Mouse (Mus musculus) embryo, embryonic 9.5 days (tissue): ENCODE results near the gene Kif3a.
"Not testable (repeated sequence)": the region's sequence is repeated elsewhere in the genome, so short reads cannot be mapped to it uniquely, and the experiment has no call there.

Experiments used
- DNase-seq: peaks from one replicate; pipeline ENCODE4 v3.0.0-alpha.2; 2017; ENCODE audit errors: extremely low spot score

The Kif3a gene

DNA sequence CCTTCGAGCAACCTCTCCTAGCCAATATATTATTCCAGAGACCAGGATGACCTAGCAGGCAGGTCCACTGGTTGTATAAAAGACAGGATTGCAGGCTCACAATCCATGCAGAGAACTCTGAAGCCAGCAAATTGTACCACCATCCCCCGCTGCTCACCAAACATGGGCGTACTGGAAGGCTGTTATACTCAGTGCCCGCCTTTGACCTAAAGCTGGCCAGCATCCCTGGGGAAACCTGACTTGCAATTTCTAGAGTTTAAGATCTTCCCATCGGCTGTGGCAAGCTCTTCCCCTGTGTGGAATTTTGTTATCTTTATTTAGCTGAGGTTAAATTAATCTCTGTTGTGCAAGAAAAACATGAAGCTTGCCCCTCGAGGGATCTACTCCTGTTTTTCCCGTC lies 24.2 kb upstream of the Kif3a start:
- no peak for DNase-seq

DNA sequence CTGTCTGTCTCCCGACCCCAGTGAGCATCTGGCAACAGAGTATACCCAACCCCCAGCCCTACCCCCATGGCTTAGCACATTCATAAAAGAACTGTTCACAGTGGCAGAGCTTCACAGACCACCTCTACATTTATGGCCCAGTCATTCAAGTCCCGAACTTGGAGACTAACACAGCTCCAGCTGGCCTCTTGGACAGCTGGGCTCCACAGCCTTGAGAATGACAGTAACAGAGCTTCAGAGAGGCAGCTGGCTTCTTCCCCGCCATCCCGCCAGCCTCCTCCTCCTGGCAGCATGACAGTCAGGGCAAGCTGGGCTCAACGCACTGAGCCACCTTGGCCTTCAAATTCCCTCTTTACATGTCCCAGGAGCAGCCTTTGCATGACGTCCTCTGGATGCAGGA lies 20.9 kb upstream of the Kif3a start:
- no peak for DNase-seq

DNA sequence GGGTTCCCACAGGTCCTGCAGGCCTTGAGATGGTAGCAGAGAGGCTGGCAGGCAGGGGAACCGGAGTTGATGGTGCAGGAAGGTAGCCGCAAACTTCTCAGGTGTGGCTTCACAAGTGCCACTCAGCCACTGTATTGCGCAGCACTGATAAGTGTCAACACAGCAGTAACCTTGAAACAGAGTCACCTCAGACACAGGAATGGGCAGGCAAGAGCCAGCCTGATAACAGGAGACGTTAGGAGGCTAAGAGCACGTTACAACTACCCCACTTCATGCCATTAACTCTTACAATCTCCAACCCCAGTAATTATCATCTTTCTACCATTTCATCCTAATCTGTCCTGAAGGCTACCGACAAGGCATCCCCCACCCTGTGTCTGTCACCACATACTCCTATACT lies 19.6 kb upstream of the Kif3a start:
- DNase-seq: no peak

DNA sequence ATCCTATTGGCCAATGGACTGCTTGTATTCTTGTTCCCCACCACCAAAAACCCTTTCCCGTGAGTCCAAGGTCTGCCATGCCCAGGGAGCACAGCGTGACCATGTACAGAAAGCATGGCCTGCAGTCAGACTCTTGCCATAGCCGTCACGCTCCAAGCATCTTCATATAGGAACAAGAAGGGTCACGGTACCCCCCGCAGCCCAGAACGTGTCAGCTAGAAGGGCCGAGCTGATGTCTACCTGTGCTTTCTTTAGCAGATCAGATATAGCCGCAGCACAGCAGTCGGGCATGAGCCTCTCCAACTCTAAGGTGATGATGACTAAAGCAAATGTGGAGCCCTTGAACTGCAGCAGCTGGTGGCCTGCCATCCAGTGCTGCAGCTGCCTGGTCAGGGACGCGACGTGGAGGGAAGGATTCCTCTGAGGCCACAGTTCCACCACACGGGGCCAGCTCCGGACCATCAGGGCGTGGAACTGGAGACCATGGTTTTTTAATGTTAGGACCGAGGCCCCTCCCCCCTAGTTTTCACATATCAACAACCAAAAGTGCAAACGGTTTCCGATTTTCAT lies 19.1 kb upstream of the Kif3a start:
- DNase-seq: no peak

DNA sequence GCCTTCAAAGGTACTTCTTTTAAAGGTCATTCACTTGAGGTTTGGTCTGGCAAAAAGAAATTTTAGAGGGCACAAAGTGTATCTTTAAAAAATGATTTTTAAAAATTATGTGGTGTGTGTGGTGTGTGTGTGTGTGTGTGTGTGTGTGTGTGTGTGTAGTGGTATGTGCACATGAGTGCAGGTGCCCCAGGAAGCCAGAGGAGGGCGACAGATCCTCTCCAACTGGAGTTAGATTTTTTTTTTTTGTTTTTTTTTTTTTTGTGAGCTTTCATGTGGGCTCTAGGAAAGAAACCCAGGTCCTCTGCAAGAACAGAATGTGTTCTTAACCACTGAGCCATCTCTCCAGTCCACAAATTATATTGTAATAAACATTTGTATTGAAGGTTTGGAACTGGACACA lies 16.5 kb upstream of the Kif3a start:
- no peak for DNase-seq

DNA sequence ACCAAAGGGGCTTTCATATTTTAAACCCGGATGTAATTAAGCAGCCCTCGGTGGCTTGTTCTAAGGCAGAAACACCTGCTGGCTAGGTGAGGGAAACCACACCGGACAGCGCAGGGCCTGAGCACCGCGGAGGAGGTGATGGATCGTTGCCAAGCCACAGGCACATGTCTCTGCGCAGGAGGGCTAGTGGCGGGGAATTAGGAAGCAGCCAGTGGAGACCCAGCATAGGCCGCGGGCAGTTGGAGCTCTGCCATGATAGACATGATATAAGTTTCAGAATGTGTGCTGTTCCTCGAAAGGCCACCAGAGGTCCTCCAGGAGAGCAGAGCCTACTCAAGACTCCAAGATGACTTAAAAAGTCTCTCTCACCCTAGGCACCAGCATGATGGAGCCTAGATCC lies 15.4 kb upstream of the Kif3a start:
- DNase-seq: no peak

DNA sequence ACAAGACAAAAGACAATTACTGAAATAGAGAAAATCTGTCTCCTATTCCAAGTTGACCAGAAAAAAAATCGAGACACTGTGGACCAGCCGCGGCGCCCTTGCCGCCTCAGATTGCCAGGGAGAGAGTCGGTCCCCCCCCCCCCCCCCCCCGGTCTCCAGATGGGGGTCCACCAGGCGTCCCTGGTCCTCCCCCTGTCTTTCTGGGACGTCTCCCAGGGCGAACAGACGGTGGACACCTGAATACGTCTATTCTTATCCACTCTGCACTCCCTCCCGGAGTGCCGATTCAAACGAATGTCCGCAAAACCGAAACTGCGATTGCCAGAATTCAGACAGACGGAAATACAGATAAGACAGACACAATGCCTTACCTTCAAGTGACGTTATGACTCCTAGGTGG lies 10.7 kb upstream of the Kif3a start:
- not testable (repeated sequence) for DNase-seq

DNA sequence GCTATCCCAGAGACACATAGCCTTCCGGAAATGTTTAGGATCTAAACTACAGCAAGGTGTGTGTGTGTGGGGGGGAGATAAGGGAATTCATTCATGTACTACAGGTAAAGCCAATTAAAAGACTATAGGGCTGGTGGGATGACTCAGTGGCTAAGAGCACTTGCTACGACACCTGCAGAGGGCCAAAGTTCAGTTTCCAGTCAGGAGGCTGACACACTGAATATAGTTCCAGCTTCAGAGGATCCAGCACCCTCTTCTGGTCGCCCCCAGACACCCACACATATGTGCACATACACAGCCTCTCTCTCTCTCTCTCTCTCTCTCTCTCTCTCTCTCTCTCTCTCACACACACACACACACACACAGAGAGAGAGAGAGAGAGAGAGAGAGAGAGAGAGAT lies 9.2 kb upstream of the Kif3a start:
- not testable (repeated sequence) for DNase-seq

DNA sequence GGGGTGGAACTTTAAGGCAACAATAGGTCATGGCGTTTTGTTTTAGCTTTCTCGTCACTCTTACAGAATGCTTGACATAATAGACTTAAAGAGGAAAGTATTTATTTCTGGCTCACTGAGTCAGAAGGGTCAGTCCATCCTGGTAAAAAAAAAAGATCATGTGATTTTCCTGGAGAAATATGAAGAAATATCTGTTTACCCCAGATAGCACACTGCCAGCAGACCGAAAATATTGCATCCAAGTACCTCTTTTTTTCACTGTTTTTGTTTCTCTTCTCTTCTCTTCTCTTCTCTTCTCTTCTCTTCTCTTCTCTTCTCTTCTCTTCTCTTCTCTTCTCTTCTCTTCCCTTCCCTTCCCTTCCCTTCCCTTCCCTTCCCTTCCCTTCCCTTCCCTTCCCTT lies 7.2 kb upstream of the Kif3a start:
- DNase-seq: not testable (repeated sequence)

DNA sequence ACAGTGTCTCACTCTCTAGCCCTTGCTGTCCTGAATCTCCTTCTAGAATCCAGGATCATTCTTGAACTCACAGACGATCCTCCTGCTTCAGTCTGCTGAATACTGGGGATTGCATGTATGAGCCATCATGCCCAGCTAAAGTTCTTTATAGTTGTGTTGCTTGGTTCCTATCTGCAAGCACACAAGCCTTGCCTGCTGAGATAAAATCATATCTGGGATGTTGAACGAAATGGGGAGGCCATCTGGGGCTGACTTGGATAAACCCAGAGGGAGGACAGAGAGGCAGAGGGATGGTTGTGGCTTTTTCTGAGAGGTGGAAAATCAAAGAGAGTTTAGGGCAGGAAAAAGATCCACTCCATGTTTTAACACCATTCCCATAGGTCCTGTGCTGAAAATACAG lies 5.2 kb upstream of the Kif3a start:
- DNase-seq: no peak

DNA sequence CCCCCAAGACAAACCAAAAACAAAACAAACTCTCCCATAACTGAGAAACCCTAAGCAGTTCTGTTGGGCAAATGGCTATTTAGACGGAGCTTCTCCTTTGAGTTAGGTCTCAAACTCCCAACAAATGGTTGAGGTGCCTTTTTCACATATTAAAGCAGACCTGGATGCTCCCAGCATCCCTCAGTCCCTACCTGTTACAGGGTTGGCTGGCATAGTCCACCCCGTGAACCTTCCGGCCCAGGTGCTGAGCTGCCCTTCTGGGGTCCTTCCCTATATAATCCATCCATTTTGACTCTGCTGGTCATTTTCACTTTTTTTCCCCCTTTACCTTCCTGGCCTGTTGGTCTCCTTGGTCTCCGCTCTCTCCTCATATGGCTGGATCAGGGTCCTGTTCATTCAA lies 533 bp upstream of the Kif3a start:
- no peak for DNase-seq

DNA sequence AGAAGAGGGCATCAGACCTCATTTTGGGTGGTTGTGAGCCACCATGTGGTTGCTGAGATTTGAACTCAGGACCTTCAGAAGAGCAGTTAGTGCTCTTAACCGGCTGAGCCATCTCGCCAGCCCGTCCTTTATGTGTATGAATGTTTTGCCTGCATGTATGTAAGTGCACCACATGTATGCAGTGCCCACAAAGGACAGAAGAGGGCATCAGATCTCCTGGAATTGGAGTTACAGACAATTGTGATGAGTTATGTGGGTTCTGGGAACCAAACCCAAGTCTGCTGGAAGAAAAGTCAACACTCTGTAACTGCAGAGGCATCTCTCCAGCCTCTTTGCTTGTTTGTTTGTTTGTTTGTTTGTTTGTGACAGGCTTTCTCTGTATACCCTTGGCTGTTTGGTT lies 13.4 kb downstream of the Kif3a start:
- no peak for DNase-seq

DNA sequence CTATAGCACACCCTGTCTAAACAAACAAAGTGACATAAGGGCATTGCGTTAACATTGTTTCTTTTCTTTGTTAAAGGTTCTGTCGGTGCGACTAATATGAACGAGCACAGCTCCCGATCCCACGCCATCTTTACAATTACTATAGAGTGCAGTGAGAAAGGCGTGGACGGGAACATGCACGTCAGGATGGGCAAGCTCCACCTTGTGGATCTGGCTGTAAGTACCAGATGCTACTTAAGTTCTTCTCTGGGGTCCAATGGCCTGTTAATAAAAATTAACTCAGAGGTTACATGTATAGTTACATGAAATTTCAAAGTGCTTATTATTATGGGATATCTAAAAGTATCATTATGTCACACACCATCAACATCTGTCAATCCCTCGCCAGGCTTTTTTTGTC lies 16.0 kb downstream of the Kif3a start:
- no peak for DNase-seq

DNA sequence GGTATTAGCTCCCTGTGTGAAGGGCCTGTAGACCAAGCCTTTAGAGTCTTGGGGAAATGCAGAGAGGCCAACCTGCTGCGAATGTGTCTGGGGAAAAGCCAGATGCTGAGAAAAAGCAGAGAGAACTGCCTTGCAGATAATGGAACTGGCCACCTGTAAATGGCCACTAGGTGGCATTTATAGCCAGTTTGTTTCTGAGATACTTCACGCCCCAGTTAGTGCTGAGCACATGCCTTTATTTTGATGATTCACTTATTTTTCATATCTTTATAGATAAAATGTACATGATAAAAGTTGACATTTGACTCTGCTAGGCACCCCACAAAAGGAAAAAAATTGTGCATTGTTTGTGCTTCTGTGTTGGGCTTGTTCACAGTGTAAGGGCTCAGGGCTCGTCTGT lies 17.7 kb downstream of the Kif3a start:
- peak; percentile 20 for DNase-seq

DNA sequence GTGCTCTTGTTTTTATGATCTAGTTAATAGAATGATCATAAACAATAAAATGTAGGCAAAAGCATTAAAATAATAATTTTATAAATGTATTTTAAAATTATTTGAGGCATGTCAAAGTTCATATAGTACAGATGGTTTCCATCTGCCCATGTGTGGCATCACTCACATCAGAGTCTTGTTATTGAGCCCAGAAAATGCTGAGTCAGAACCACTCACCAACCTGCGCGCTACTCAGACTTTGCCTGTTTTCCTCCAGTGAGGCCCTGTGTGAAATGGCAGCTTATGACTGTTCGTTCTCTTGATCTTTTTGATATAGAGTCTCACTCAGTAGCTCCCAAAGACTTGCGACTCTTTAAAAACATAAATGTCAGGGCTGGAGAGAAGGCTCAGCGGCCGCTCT lies 18.3 kb downstream of the Kif3a start:
- no peak for DNase-seq

DNA sequence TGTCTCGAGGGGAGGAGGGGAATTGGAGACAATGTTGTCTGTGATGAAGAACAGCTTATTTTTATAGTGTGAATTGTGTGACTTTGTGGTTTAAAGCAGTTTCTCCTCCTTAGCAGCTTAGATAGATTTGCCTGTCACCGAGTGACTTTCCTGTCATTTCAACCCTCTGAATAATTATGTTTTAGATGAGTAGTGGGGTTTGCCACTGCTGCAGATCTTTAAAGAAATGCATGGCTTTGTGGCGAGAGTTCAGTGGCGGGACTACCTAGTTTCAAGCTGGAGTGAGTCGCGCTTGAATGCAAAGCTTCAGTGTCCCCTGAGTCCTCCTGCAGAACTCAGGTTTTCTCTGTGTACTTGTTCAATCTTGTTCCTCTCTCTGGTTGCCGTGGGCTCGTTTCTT lies 21.1 kb downstream of the Kif3a start:
- no peak for DNase-seq

DNA sequence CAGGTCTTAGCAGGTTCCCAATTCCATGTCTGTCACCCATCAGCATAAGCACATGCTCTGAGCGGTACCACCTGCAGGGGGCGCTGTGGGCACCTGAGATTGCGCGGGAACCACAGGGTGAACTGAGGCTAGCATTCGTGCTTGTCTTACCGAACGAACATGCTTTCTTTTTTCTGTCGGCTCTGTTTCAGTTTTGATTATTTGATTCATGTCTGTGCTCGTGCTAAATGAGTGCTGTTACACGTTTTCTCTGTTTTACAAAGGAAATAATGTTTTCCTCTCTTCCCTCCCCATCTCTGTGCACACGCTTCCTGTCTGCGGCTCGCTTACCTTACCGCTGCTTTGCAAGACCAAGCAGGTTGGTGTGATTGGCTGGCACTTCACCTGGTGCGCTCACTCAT lies 23.2 kb downstream of the Kif3a start:
- DNase-seq: peak; percentile 60

DNA sequence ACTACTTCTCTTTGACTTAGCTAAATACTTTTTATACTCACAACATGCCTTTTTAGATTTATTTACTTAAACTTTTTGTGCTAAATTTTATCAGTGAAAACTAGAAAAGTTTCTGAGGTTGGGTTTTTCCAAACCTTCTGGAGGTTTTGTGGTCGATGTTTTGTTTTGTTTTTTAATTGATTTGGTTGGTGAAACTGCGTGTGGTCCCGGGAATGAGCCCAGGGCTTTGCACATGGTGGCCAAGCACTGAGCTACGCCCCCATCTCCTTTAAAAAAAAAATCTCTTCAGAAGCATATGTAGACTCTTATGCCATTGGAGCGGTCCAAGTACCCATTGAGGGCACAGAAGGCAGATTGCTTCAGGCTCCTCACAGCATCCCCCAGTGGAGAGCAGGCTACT lies 23.9 kb downstream of the Kif3a start:
- no peak for DNase-seq

DNA sequence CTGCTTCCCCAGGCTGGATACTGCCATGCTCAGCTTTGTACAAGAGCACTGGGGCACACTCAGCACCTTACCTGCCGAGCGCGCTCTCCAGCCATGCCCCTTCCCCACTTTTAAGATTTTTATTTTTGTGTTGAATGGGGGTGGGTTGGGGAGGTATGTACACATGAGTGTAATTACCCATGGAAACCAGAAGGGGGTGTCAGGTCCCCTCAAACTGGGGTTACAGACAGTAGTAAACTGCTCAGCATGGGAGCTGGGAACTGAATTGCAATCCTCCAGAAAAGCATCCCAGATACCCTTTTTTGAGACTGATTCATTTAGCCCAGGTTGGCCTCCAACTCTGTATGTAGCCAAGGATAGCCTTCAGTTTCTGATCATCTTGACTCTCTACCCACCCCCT lies 37.8 kb downstream of the Kif3a start:
- DNase-seq: no peak

DNA sequence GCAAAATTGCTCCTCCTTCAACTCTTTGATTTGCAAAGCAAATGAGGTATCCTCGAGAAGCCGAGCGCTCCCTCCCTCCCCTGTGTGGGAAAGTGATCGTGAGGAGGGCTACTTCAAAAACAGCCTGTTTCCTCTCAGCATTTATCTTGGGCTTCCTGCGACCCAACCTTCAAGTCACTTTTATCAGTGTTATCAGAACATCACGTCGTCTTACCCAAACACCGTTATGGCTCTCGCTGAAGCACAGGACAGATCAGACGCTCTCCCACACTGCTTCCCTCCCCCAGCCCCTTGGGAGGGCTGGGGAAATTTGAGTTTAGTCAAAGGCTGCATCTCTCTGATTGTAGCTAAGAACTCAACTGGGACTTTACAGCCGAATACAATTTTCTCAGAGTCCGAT lies 38.4 kb downstream of the Kif3a start:
- DNase-seq: no peak

DNA sequence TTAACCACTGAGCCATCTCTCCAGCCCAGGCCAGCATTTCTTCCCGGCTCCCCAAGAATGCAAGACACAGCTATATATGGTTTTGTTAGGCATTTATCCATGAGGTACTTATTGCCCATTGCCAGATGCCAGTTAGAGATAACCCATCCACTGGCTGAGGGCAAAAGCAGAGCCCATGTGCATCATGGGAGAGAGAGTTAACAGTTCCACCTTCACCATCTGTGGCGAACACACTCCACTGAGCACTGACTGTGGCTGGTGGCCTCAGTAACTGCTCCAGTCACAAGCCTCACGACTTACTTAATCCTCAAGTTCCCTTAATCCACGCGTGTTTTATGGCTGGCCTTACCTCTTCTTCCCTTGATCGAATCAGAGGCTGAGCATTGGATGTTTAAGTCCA lies 42.1 kb downstream of the Kif3a start:
- DNase-seq: no peak

DNA sequence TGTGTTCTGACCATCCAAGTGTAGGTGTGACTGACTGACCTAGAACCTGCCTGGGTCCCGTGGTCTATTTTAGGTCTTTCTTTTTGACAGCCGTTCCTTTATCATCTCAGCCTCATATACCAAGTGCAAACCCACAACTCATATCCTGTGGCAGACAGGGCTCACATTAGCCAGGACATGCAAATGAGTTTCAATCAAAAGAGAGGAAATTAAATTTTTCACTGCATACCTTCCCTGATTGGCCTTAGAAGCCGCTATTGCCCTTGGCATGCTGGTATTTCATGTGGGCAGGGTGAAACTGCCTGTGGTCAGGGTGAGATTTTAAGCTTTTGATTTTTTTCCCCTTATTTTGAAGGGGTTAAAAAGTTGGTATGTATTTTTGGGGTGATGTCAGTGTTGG lies 42.5 kb downstream of the Kif3a start:
- no peak for DNase-seq

DNA sequence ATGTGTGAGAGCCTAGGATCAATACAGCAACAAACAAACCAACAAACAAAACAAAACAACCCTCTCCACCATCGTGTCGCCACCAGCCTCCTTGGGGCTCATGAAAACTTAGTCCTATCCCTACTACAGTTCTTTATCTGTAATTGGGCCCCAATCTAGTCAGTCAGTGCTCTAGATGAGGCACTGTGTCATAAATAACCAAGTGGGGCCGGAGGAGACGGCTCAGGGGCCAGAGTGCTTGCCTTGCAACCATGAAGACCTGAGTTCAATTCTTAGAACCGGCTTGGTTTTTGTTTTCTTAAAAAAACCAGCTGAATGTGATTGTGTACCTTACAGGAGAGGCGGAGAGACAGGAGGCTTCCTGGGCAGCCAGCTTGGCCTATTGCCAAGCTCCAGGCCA lies 48.0 kb downstream of the Kif3a start:
- DNase-seq: no peak

DNA sequence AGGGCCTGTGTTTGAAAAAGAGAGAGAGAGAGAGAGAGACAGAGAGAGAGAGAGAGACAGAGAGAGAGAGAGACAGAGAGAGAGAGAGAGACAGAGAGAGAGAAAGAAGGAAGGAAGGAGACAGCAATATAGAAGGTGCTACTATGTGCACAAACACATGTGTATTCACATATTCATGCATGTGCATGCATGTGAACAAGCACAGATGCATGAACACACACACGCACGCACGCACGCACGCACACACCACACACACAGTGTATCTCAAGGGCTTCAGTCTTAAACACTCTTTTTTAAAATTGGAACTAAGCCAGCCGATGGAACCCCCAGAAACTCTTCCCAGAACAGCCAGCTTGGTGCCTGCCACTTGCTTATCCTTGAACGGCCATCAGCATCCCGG lies 48.4 kb downstream of the Kif3a start:
- no peak for DNase-seq
